Mouse (Mus musculus): ENCODE measurements around the gene Ear6. TPM values are rescaled to one million over a fixed set of nuclear protein-coding genes. Genes with fewer than 3 reads are reported as not detected.
"Not testable (repeated sequence)": the region's sequence is repeated elsewhere in the genome, so short reads cannot be mapped to it uniquely, and the experiment has no call there.

Ear6 gene
- polyA plus RNA-seq, 1 experiment, result not detected

DNA sequence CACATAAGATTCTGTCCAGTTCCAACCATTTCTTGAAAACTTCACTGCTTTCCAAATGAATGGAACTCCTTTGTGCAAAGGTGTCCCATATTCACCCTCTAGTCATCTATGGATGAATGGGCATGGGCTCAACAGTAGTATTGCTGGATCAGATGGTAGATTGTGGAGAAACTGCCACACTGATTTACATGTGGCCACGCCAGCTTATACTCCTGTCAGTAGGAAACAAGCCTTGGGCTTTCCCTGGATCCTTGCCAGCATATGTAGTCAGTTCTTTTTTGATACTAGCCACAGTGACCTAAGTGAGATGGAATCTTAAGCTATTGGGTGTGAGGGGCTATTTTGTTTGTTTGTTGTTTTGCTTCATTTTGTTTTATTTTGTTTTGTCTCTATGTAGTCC is 11.2 kb upstream of the Ear6 start:
- no peak overlapping the region for H3K4me3 ChIP-seq
- no peaks in the 10 kb centered on the region for H3K79me2 ChIP-seq (ENCODE audit: control insufficient read depth, insufficient read depth)
- H3K36me3 ChIP-seq (ENCODE audit: control insufficient read depth, insufficient read depth), result no peaks in the 10 kb centered on the region
- TF ChIP-seq E2F4 (IDR thresholded peaks at IDR 0.05; ENCODE audit: insufficient read depth) (no peak), TCF12 (IDR thresholded peaks at IDR 0.05; ENCODE audit: insufficient read depth, poor library complexity, severe bottlenecking) (no peak), POLR2AphosphoS2 (IDR thresholded peaks at IDR 0.05; ENCODE audit: insufficient read length, low read depth) (no peak), MYOD1 (IDR thresholded peaks at IDR 0.05; ENCODE audit: control insufficient read depth in 1 of 3, insufficient read length in 2 of 3, low read depth in 2 of 3) (no peak), SRF (IDR thresholded peaks at IDR 0.05; ENCODE audit: control insufficient read depth, insufficient read length, low read depth) (no peak), USF1 (IDR thresholded peaks at IDR 0.05; ENCODE audit: low read depth) (no peak), MYOG (IDR thresholded peaks at IDR 0.05; ENCODE audit: control insufficient read depth in 1 of 3, insufficient read depth in 1 of 3, insufficient read length in 2 of 3, low read depth in 2 of 3) (no peak), REST (IDR thresholded peaks at IDR 0.05; ENCODE audit: insufficient read depth, insufficient read length) (no peak), POLR2A (IDR thresholded peaks at IDR 0.05; ENCODE audit: insufficient read length, low read depth) (no peak), CEBPB (IDR thresholded peaks at IDR 0.05; ENCODE audit: insufficient read depth, poor library complexity, severe bottlenecking) (no peak), TCF3 (IDR thresholded peaks at IDR 0.05; ENCODE audit: insufficient read length, low read depth) (no peak), MAX (IDR thresholded peaks at IDR 0.05; ENCODE audit: low read depth) (no peak)
- no peak overlapping the region for H3ac ChIP-seq (ENCODE audit: control insufficient read depth, insufficient read length)
- no peaks in the 10 kb centered on the region for H3K27me3 ChIP-seq (ENCODE audit: control insufficient read depth, insufficient read depth, insufficient read length)
- no peak overlapping the region for H3K4me2 ChIP-seq (ENCODE audit: low read depth)

DNA sequence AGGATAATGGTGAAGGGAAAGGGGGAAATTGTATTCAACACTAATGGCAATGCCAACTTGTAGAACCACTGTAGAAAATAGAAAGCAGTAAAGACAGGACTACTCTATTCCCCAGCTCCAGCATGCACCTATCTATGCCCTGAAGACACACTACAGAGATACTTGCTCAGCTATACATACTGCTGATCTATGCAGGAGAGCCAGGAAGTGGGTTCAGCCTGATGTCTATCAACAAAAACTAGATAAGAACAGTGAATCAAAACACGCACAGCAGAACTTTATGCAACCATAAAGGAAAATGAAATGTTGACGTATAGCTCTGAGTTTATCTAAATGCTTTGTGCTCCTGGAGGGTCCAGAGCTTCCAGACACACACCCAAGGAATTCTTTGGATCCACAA is 10.7 kb upstream of the Ear6 start:
- no peak overlapping the region for H3K4me2 ChIP-seq (ENCODE audit: low read depth)
- no peaks in the 10 kb centered on the region for H3K36me3 ChIP-seq (ENCODE audit: control insufficient read depth, insufficient read depth)
- H3K27me3 ChIP-seq (ENCODE audit: control insufficient read depth, insufficient read depth, insufficient read length), result no peaks in the 10 kb centered on the region
- no peaks in the 10 kb centered on the region for H3K79me2 ChIP-seq (ENCODE audit: control insufficient read depth, insufficient read depth)
- H3K4me3 ChIP-seq, result no peak overlapping the region
- no peak overlapping the region for H3ac ChIP-seq (ENCODE audit: control insufficient read depth, insufficient read length)
- no peak for TF ChIP-seq REST (IDR thresholded peaks at IDR 0.05; ENCODE audit: insufficient read depth, insufficient read length)
- TF ChIP-seq TCF12 (IDR thresholded peaks at IDR 0.05; ENCODE audit: insufficient read depth, poor library complexity, severe bottlenecking), result no peak
- TF ChIP-seq SRF (IDR thresholded peaks at IDR 0.05; ENCODE audit: control insufficient read depth, insufficient read length, low read depth), result no peak
- TF ChIP-seq TCF3 (IDR thresholded peaks at IDR 0.05; ENCODE audit: insufficient read length, low read depth), result no peak
- TF ChIP-seq CEBPB (IDR thresholded peaks at IDR 0.05; ENCODE audit: insufficient read depth, poor library complexity, severe bottlenecking), result no peak
- no peak for TF ChIP-seq USF1 (IDR thresholded peaks at IDR 0.05; ENCODE audit: low read depth)
- TF ChIP-seq MAX (IDR thresholded peaks at IDR 0.05; ENCODE audit: low read depth), result no peak
- no peak for TF ChIP-seq MYOG (IDR thresholded peaks at IDR 0.05; ENCODE audit: control insufficient read depth in 1 of 3, insufficient read depth in 1 of 3, insufficient read length in 2 of 3, low read depth in 2 of 3)
- TF ChIP-seq POLR2AphosphoS2 (IDR thresholded peaks at IDR 0.05; ENCODE audit: insufficient read length, low read depth), result no peak
- TF ChIP-seq MYOD1 (IDR thresholded peaks at IDR 0.05; ENCODE audit: control insufficient read depth in 1 of 3, insufficient read length in 2 of 3, low read depth in 2 of 3), result no peak
- no peak for TF ChIP-seq E2F4 (IDR thresholded peaks at IDR 0.05; ENCODE audit: insufficient read depth)
- no peak for TF ChIP-seq POLR2A (IDR thresholded peaks at IDR 0.05; ENCODE audit: insufficient read length, low read depth)

DNA sequence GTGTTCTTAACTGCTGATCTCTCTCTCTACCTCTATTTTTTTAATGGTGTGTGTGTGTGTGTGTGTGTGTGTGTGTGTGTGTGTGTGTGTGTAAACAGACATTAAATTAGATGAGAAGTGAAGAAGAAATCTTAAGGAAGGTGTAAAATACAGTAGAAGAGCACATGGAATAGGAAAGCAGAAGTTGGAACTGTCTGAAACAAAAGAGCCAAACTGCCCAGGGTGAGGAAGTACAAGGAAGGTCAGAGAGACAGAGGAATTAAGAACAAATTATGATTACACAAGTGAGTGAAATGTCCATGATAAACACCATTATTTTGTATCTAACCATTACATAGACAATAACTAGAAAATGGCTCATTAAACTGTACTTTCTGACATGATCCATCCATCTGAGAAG is 9.6 kb upstream of the Ear6 start:
- H3K4me2 ChIP-seq (ENCODE audit: low read depth), result no peak overlapping the region
- no peaks in the 10 kb centered on the region for H3K79me2 ChIP-seq (ENCODE audit: control insufficient read depth, insufficient read depth)
- H3K4me3 ChIP-seq, result no peak overlapping the region
- TF ChIP-seq E2F4 (IDR thresholded peaks at IDR 0.05; ENCODE audit: insufficient read depth), result no peak
- TF ChIP-seq TCF12 (IDR thresholded peaks at IDR 0.05; ENCODE audit: insufficient read depth, poor library complexity, severe bottlenecking), result no peak
- TF ChIP-seq MYOG (IDR thresholded peaks at IDR 0.05; ENCODE audit: control insufficient read depth in 1 of 3, insufficient read depth in 1 of 3, insufficient read length in 2 of 3, low read depth in 2 of 3), result no peak
- TF ChIP-seq USF1 (IDR thresholded peaks at IDR 0.05; ENCODE audit: low read depth), result no peak
- TF ChIP-seq REST (IDR thresholded peaks at IDR 0.05; ENCODE audit: insufficient read depth, insufficient read length), result no peak
- no peak for TF ChIP-seq CEBPB (IDR thresholded peaks at IDR 0.05; ENCODE audit: insufficient read depth, poor library complexity, severe bottlenecking)
- no peak for TF ChIP-seq POLR2AphosphoS2 (IDR thresholded peaks at IDR 0.05; ENCODE audit: insufficient read length, low read depth)
- TF ChIP-seq MYOD1 (IDR thresholded peaks at IDR 0.05; ENCODE audit: control insufficient read depth in 1 of 3, insufficient read length in 2 of 3, low read depth in 2 of 3), result no peak
- TF ChIP-seq TCF3 (IDR thresholded peaks at IDR 0.05; ENCODE audit: insufficient read length, low read depth), result no peak
- TF ChIP-seq SRF (IDR thresholded peaks at IDR 0.05; ENCODE audit: control insufficient read depth, insufficient read length, low read depth), result no peak
- no peak for TF ChIP-seq POLR2A (IDR thresholded peaks at IDR 0.05; ENCODE audit: insufficient read length, low read depth)
- no peak for TF ChIP-seq MAX (IDR thresholded peaks at IDR 0.05; ENCODE audit: low read depth)
- H3K27me3 ChIP-seq (ENCODE audit: control insufficient read depth, insufficient read depth, insufficient read length), result no peaks in the 10 kb centered on the region
- H3K36me3 ChIP-seq (ENCODE audit: control insufficient read depth, insufficient read depth), result no peaks in the 10 kb centered on the region
- no peak overlapping the region for H3ac ChIP-seq (ENCODE audit: control insufficient read depth, insufficient read length)

DNA sequence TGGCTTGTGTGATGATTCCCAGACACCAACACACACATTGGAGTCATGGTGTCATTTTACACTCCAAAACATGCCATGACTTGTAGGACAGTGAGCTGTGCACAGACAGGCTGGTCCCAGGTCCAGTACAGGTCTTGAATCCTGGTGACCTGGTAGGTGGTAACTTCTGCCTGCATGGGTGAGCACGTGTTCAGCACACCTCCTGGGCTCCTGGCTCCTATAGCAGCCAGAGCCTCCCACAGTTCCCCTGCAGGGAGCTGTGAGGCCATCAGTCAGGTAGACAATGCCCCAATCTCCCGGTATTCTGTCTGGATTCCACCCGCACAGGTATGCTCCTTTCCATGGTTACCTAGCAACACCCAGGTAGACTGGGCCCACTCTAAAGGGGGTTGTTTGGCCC is 6.9 kb upstream of the Ear6 start:
- H3K36me3 ChIP-seq (ENCODE audit: control insufficient read depth, insufficient read depth), result no peaks in the 10 kb centered on the region
- H3K4me3 ChIP-seq, result no peak overlapping the region
- no peak overlapping the region for H3ac ChIP-seq (ENCODE audit: control insufficient read depth, insufficient read length)
- H3K4me2 ChIP-seq (ENCODE audit: low read depth), result no peak overlapping the region
- no peaks in the 10 kb centered on the region for H3K79me2 ChIP-seq (ENCODE audit: control insufficient read depth, insufficient read depth)
- no peak for TF ChIP-seq POLR2A (IDR thresholded peaks at IDR 0.05; ENCODE audit: insufficient read length, low read depth)
- TF ChIP-seq POLR2AphosphoS2 (IDR thresholded peaks at IDR 0.05; ENCODE audit: insufficient read length, low read depth), result no peak
- no peak for TF ChIP-seq TCF3 (IDR thresholded peaks at IDR 0.05; ENCODE audit: insufficient read length, low read depth)
- no peak for TF ChIP-seq MYOG (IDR thresholded peaks at IDR 0.05; ENCODE audit: control insufficient read depth in 1 of 3, insufficient read depth in 1 of 3, insufficient read length in 2 of 3, low read depth in 2 of 3)
- TF ChIP-seq REST (IDR thresholded peaks at IDR 0.05; ENCODE audit: insufficient read depth, insufficient read length), result no peak
- no peak for TF ChIP-seq MYOD1 (IDR thresholded peaks at IDR 0.05; ENCODE audit: control insufficient read depth in 1 of 3, insufficient read length in 2 of 3, low read depth in 2 of 3)
- no peak for TF ChIP-seq E2F4 (IDR thresholded peaks at IDR 0.05; ENCODE audit: insufficient read depth)
- TF ChIP-seq TCF12 (IDR thresholded peaks at IDR 0.05; ENCODE audit: insufficient read depth, poor library complexity, severe bottlenecking), result no peak
- no peak for TF ChIP-seq MAX (IDR thresholded peaks at IDR 0.05; ENCODE audit: low read depth)
- TF ChIP-seq USF1 (IDR thresholded peaks at IDR 0.05; ENCODE audit: low read depth), result no peak
- TF ChIP-seq SRF (IDR thresholded peaks at IDR 0.05; ENCODE audit: control insufficient read depth, insufficient read length, low read depth), result no peak
- no peak for TF ChIP-seq CEBPB (IDR thresholded peaks at IDR 0.05; ENCODE audit: insufficient read depth, poor library complexity, severe bottlenecking)
- no peaks in the 10 kb centered on the region for H3K27me3 ChIP-seq (ENCODE audit: control insufficient read depth, insufficient read depth, insufficient read length)

DNA sequence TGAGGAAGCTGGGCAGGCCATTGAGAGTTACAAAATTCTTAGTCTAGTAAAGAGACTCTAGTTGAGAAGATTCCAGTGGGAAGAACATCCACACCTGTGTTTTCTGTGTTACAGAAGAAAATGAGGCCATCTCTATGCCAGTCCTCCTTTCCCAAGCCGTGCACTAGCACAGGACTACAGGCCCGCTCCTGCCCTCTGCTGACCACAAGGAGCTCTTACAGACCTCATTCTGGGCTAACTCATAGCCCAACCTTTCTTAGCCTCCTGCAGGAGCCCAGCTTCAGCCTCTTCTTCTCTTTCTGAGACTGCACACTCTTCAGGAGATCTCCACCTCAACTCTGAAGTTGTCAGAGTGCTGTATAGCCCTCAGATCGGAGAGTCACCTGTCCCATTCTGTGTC is 2.5 kb upstream of the Ear6 start:
- not testable (repeated sequence) for H3K4me3 ChIP-seq; H3K36me3 ChIP-seq (ENCODE audit: control insufficient read depth, insufficient read depth); H3ac ChIP-seq (ENCODE audit: control insufficient read depth, insufficient read length); H3K4me2 ChIP-seq (ENCODE audit: low read depth); H3K27me3 ChIP-seq (ENCODE audit: control insufficient read depth, insufficient read depth, insufficient read length); H3K79me2 ChIP-seq (ENCODE audit: control insufficient read depth, insufficient read depth)

DNA sequence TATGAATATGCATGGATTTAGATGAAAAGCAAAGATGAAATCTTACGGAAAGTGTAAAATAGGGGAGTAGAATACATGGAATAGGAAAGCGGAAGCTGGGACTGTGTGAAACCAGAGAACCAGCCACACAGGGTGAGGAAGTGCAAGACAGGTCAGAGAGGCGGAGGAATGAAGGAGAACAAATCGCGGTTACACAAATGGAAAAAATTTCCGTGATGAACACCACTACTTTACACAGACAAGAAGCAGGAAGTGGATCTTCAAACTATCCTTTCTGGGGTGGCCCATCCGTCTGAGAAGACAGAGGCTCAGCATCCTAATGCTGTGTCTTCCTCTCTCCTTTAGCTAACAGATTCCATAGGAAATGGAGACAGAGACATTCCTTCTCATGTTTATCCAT is 1.8 kb downstream of the Ear6 start:
- not testable (repeated sequence) for H3K4me3 ChIP-seq; H3K4me2 ChIP-seq (ENCODE audit: low read depth); H3K36me3 ChIP-seq (ENCODE audit: control insufficient read depth, insufficient read depth); H3ac ChIP-seq (ENCODE audit: control insufficient read depth, insufficient read length); H3K27me3 ChIP-seq (ENCODE audit: control insufficient read depth, insufficient read depth, insufficient read length); H3K79me2 ChIP-seq (ENCODE audit: control insufficient read depth, insufficient read depth)

DNA sequence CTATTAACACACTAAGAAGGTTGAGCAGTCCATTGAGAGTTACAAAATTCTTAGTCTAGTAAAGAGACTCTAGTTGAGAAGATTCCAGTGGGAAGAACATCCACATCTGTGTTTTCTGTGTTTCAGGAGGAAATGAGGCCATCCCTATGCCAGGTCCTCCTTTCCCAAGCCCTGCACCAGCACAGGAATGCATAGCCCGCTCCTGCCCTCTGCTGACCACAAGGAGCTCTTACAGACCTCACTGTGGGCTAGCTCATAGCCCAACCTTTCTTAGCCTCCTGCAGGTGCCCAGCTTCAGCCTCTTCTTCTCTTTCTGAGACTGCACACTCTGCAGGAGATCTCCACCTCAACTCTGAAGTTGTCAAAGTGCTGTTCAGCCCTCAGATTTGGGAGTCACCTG is 10.1 kb downstream of the Ear6 start:
- H3K27me3 ChIP-seq (ENCODE audit: control insufficient read depth, insufficient read depth, insufficient read length); H3ac ChIP-seq (ENCODE audit: control insufficient read depth, insufficient read length); H3K4me2 ChIP-seq (ENCODE audit: low read depth); H3K79me2 ChIP-seq (ENCODE audit: control insufficient read depth, insufficient read depth); H3K36me3 ChIP-seq (ENCODE audit: control insufficient read depth, insufficient read depth); H3K4me3 ChIP-seq: not testable (repeated sequence)
